Mouse (Mus musculus): ENCODE data around the gene Gm45021. TPM values are rescaled to one million over a fixed set of nuclear protein-coding genes. Genes with fewer than 3 reads are reported as not detected.

Gene Gm45021
- polyA plus RNA-seq (2015; fragmentation: Nextera tagmentation; extraction: Ambion mirVana): not detected in 2 replicates

GRCm38 (mm10) chr6:48589194-48589750 is at the start of gene Gm45021:
TSS of gene Gm45021 (plus strand) at chr6:48589610.
- Histone ChIP-seq H3K4me1 (ENCODE audit: insufficient read depth, low read length) (peaks cover 20% of the 10 kb centered on the region; the same call in 1 of the 2 replicates), H3K36me3 (ENCODE audit: insufficient read depth, low read length) (no peaks in the 10 kb centered on the region), H3K4me3 (ENCODE audit: low read length) (no peak within 1 kb of the TSS), H3K9ac (replicated peaks; ENCODE audit: low read length) (0 out of 2 replicates have a peak within 1 kb of the TSS, but pooled peaks have one; percentile 29), H3K9me3 (ENCODE audit: low read length) (no peaks in the 10 kb centered on the region), H3K4me2 (replicated peaks; ENCODE audit: low read depth, low read length) (no peak within 1 kb of the TSS), H3K27me3 (ENCODE audit: insufficient read depth, low read length) (no peaks in the 10 kb centered on the region), H3K27ac (ENCODE audit: low read length) (peak within 1 kb of the TSS; percentile 6; the same call in 1 of the 2 replicates)
- no peak for ATAC-seq (ENCODE audit: low FRiP score, low TSS enrichment)
- WGBS: 11% methylated on average over 6 of the region's 6 CpGs

- H3K27ac ChIP-seq (ENCODE audit: low read length): no peak overlapping the region
- ATAC-seq (ENCODE audit: low FRiP score, low TSS enrichment): no peak
- no peaks in the 10 kb centered on the region for H3K36me3 ChIP-seq (ENCODE audit: insufficient read depth, low read length)
- peaks cover 24% of the 10 kb centered on the region for H3K4me1 ChIP-seq (ENCODE audit: insufficient read depth, low read length)
- H3K4me3 ChIP-seq (ENCODE audit: low read length): no peak overlapping the region
- WGBS: 61% methylated on average over 5 of the region's 5 CpGs
- H3K9me3 ChIP-seq (ENCODE audit: low read length): no peaks in the 10 kb centered on the region
- H3K4me2 ChIP-seq (replicated peaks; ENCODE audit: low read depth, low read length): no peak overlapping the region
- H3K9ac ChIP-seq (replicated peaks; ENCODE audit: low read length): no peak overlapping the region
- H3K27me3 ChIP-seq (ENCODE audit: insufficient read depth, low read length): no peaks in the 10 kb centered on the region
Measured at GRCm38 (mm10) chr6:48539860-48540259, 49.5 kb upstream of the Gm45021 start.

GRCm38 (mm10) chr6:48540721-48541120 is 48.7 kb upstream of the Gm45021 start:
- no peak overlapping the region for H3K4me2 ChIP-seq (replicated peaks; ENCODE audit: low read depth, low read length)
- no peak overlapping the region for H3K4me3 ChIP-seq (ENCODE audit: low read length)
- WGBS: 35% methylated on average over 3 of the region's 3 CpGs
- H3K4me1 ChIP-seq (ENCODE audit: insufficient read depth, low read length): peaks cover 24% of the 10 kb centered on the region
- H3K9ac ChIP-seq (replicated peaks; ENCODE audit: low read length): no peak overlapping the region
- no peaks in the 10 kb centered on the region for H3K9me3 ChIP-seq (ENCODE audit: low read length)
- no peaks in the 10 kb centered on the region for H3K27me3 ChIP-seq (ENCODE audit: insufficient read depth, low read length)
- no peak overlapping the region for H3K27ac ChIP-seq (ENCODE audit: low read length)
- ATAC-seq (ENCODE audit: low FRiP score, low TSS enrichment): no peak
- H3K36me3 ChIP-seq (ENCODE audit: insufficient read depth, low read length): no peaks in the 10 kb centered on the region

- H3K36me3 ChIP-seq (ENCODE audit: insufficient read depth, low read length): no peaks in the 10 kb centered on the region
- peak overlapping the region; percentile 45; the same call in 1 of the 2 replicates for H3K9ac ChIP-seq (replicated peaks; ENCODE audit: low read length)
- no peaks in the 10 kb centered on the region for H3K27me3 ChIP-seq (ENCODE audit: insufficient read depth, low read length)
- WGBS: 11% methylated on average over 7 of the region's 7 CpGs
- peaks cover 25% of the 10 kb centered on the region for H3K4me1 ChIP-seq (ENCODE audit: insufficient read depth, low read length)
- no peaks in the 10 kb centered on the region for H3K9me3 ChIP-seq (ENCODE audit: low read length)
- no peak overlapping the region for H3K27ac ChIP-seq (ENCODE audit: low read length)
- no peak overlapping the region for H3K4me3 ChIP-seq (ENCODE audit: low read length)
- 0 out of 2 replicates have a peak, but pooled peaks have one; percentile 31 for ATAC-seq (ENCODE audit: low FRiP score, low TSS enrichment)
- H3K4me2 ChIP-seq (replicated peaks; ENCODE audit: low read depth, low read length): no peak overlapping the region
Measured at GRCm38 (mm10) chr6:48541560-48542450, 47.6 kb upstream of the Gm45021 start.

GRCm38 (mm10) chr6:48542631-48543030 is 46.8 kb upstream of the Gm45021 start:
- peaks cover 20% of the 10 kb centered on the region for H3K4me1 ChIP-seq (ENCODE audit: insufficient read depth, low read length)
- H3K9me3 ChIP-seq (ENCODE audit: low read length): no peaks in the 10 kb centered on the region
- H3K4me2 ChIP-seq (replicated peaks; ENCODE audit: low read depth, low read length): no peak overlapping the region
- no peaks in the 10 kb centered on the region for H3K36me3 ChIP-seq (ENCODE audit: insufficient read depth, low read length)
- no peak overlapping the region for H3K4me3 ChIP-seq (ENCODE audit: low read length)
- no peak overlapping the region for H3K9ac ChIP-seq (replicated peaks; ENCODE audit: low read length)
- 89% methylated on average over 3 of the region's 3 CpGs for WGBS
- H3K27ac ChIP-seq (ENCODE audit: low read length): no peak overlapping the region
- no peak for ATAC-seq (ENCODE audit: low FRiP score, low TSS enrichment)
- H3K27me3 ChIP-seq (ENCODE audit: insufficient read depth, low read length): no peaks in the 10 kb centered on the region

GRCm38 (mm10) chr6:48545251-48545650 is 44.2 kb upstream of the Gm45021 start:
- Histone ChIP-seq H3K9me3 (ENCODE audit: low read length) (no peaks in the 10 kb centered on the region), H3K4me1 (ENCODE audit: insufficient read depth, low read length) (peaks cover 13% of the 10 kb centered on the region), H3K36me3 (ENCODE audit: insufficient read depth, low read length) (no peaks in the 10 kb centered on the region), H3K4me2 (replicated peaks; ENCODE audit: low read depth, low read length) (no peak overlapping the region), H3K27me3 (ENCODE audit: insufficient read depth, low read length) (no peaks in the 10 kb centered on the region), H3K4me3 (ENCODE audit: low read length) (no peak overlapping the region), H3K27ac (ENCODE audit: low read length) (no peak overlapping the region), H3K9ac (replicated peaks; ENCODE audit: low read length) (no peak overlapping the region)
- 65% methylated on average over 5 of the region's 5 CpGs for WGBS
- ATAC-seq (ENCODE audit: low FRiP score, low TSS enrichment): no peak

GRCm38 (mm10) chr6:48546271-48546670 is 43.1 kb upstream of the Gm45021 start:
- no peak for ATAC-seq (ENCODE audit: low FRiP score, low TSS enrichment)
- Histone ChIP-seq H3K4me3 (ENCODE audit: low read length) (no peak overlapping the region), H3K27ac (ENCODE audit: low read length) (no peak overlapping the region), H3K4me1 (ENCODE audit: insufficient read depth, low read length) (peaks cover 13% of the 10 kb centered on the region), H3K4me2 (replicated peaks; ENCODE audit: low read depth, low read length) (no peak overlapping the region), H3K9ac (replicated peaks; ENCODE audit: low read length) (no peak overlapping the region), H3K27me3 (ENCODE audit: insufficient read depth, low read length) (no peaks in the 10 kb centered on the region), H3K9me3 (ENCODE audit: low read length) (no peaks in the 10 kb centered on the region), H3K36me3 (ENCODE audit: insufficient read depth, low read length) (no peaks in the 10 kb centered on the region)
- WGBS: 38% methylated on average over 1 of the region's 1 CpGs

GRCm38 (mm10) chr6:48546858-48547257 is 42.6 kb upstream of the Gm45021 start:
- no peak for ATAC-seq (ENCODE audit: low FRiP score, low TSS enrichment)
- no peaks in the 10 kb centered on the region for H3K9me3 ChIP-seq (ENCODE audit: low read length)
- 52% methylated on average over 4 of the region's 4 CpGs for WGBS

GRCm38 (mm10) chr6:48548314-48548713 is 41.1 kb upstream of the Gm45021 start:
- Histone ChIP-seq H3K4me3 (ENCODE audit: low read length) (no peak overlapping the region), H3K4me2 (replicated peaks; ENCODE audit: low read depth, low read length) (no peak overlapping the region), H3K9me3 (ENCODE audit: low read length) (no peaks in the 10 kb centered on the region), H3K36me3 (ENCODE audit: insufficient read depth, low read length) (no peaks in the 10 kb centered on the region), H3K9ac (replicated peaks; ENCODE audit: low read length) (no peak overlapping the region), H3K27me3 (ENCODE audit: insufficient read depth, low read length) (no peaks in the 10 kb centered on the region), H3K27ac (ENCODE audit: low read length) (no peak overlapping the region), H3K4me1 (ENCODE audit: insufficient read depth, low read length) (0 out of 2 replicates have a peak, but pooled peaks cover 2% of the 10 kb centered on the region)
- no peak for ATAC-seq (ENCODE audit: low FRiP score, low TSS enrichment)
- WGBS: 76% methylated on average over 6 of the region's 6 CpGs

More at GRCm38 (mm10) chr6:48546858-48547257, 42.6 kb upstream of the Gm45021 start:
- Histone ChIP-seq H3K4me3 (ENCODE audit: low read length) (no peak overlapping the region), H3K27ac (ENCODE audit: low read length) (no peak overlapping the region), H3K4me1 (ENCODE audit: insufficient read depth, low read length) (peaks cover 8% of the 10 kb centered on the region), H3K4me2 (replicated peaks; ENCODE audit: low read depth, low read length) (no peak overlapping the region), H3K36me3 (ENCODE audit: insufficient read depth, low read length) (no peaks in the 10 kb centered on the region), H3K27me3 (ENCODE audit: insufficient read depth, low read length) (no peaks in the 10 kb centered on the region), H3K9ac (replicated peaks; ENCODE audit: low read length) (no peak overlapping the region)

GRCm38 (mm10) chr6:48552918-48553317 is 36.5 kb upstream of the Gm45021 start:
- ATAC-seq (ENCODE audit: low FRiP score, low TSS enrichment): no peak
- no peak overlapping the region for H3K4me3 ChIP-seq (ENCODE audit: low read length)
- H3K36me3 ChIP-seq (ENCODE audit: insufficient read depth, low read length): peaks cover 6% of the 10 kb centered on the region; the same call in 1 of the 2 replicates
- H3K9ac ChIP-seq (replicated peaks; ENCODE audit: low read length): no peak overlapping the region
- H3K27me3 ChIP-seq (ENCODE audit: insufficient read depth, low read length): no peaks in the 10 kb centered on the region
- no peaks in the 10 kb centered on the region for H3K9me3 ChIP-seq (ENCODE audit: low read length)
- peaks cover 13% of the 10 kb centered on the region for H3K4me1 ChIP-seq (ENCODE audit: insufficient read depth, low read length)
- H3K4me2 ChIP-seq (replicated peaks; ENCODE audit: low read depth, low read length): no peak overlapping the region
- no peak overlapping the region for H3K27ac ChIP-seq (ENCODE audit: low read length)
- 64% methylated on average over 4 of the region's 4 CpGs for WGBS

All from kidney, embryonic 16.5 days (tissue).